Mouse (Mus musculus): ENCODE data around the gene Klc4. TPM values are rescaled to one million over a fixed set of nuclear protein-coding genes. Genes with fewer than 3 reads are reported as not detected.
A peak's percentile ranks its signal among the peaks of the same experiment; 100 is the strongest.

The Klc4 gene
- polyA plus RNA-seq, 1 experiment = 7.2 TPM

- Histone ChIP-seq H3K4me1 (ENCODE audit: control insufficient read depth, insufficient read depth, low read length) (no peaks in the 10 kb centered on the region), H3K4me3 (ENCODE audit: insufficient read depth, low read length) (no peak overlapping the region), H3K27ac (ENCODE audit: insufficient read depth, low read length) (no peak overlapping the region)
- no peak for TF ChIP-seq POLR2A (IDR thresholded peaks at IDR 0.05; ENCODE audit: low read depth, low read length)
- TF ChIP-seq CTCF (IDR thresholded peaks at IDR 0.05; ENCODE audit: borderline replicate concordance, insufficient read depth, low read length) = no peak
These were observed 15.5 kb upstream of the Klc4 start for GRCm38 (mm10) chr17:46661351-46661750.

- H3K4me1 ChIP-seq (ENCODE audit: control insufficient read depth, insufficient read depth, low read length) = no peaks in the 10 kb centered on the region; the same call in 1 of the 2 replicates
- no peak overlapping the region for H3K27ac ChIP-seq (ENCODE audit: insufficient read depth, low read length)
- no peak overlapping the region for H3K4me3 ChIP-seq (ENCODE audit: insufficient read depth, low read length)
- TF ChIP-seq CTCF (IDR thresholded peaks at IDR 0.05; ENCODE audit: borderline replicate concordance, insufficient read depth, low read length) = no peak
- TF ChIP-seq POLR2A (IDR thresholded peaks at IDR 0.05; ENCODE audit: low read depth, low read length) = no peak
These were observed 10.2 kb upstream of the Klc4 start for GRCm38 (mm10) chr17:46656054-46656453.

GRCm38 (mm10) chr17:46651755-46652547 is 6.1 kb upstream of the Klc4 start:
- Histone ChIP-seq H3K4me3 (ENCODE audit: insufficient read depth, low read length) (peak overlapping the region; percentile 44), H3K4me1 (ENCODE audit: control insufficient read depth, insufficient read depth, low read length) (peaks cover 2% of the 10 kb centered on the region), H3K27ac (ENCODE audit: insufficient read depth, low read length) (no peak overlapping the region)
- TF ChIP-seq POLR2A (IDR thresholded peaks at IDR 0.05; ENCODE audit: low read depth, low read length) (no peak), CTCF (IDR thresholded peaks at IDR 0.05; ENCODE audit: borderline replicate concordance, insufficient read depth, low read length) (no peak)

- Histone ChIP-seq H3K4me1 (ENCODE audit: control insufficient read depth, insufficient read depth, low read length) (peaks cover 4% of the 10 kb centered on the region), H3K27ac (ENCODE audit: insufficient read depth, low read length) (peak overlapping the region; percentile 90; the same call in 1 of the 2 replicates), H3K4me3 (ENCODE audit: insufficient read depth, low read length) (peak overlapping the region; percentile 44)
- TF ChIP-seq CTCF (IDR thresholded peaks at IDR 0.05; ENCODE audit: borderline replicate concordance, insufficient read depth, low read length) (no peak), POLR2A (IDR thresholded peaks at IDR 0.05; ENCODE audit: low read depth, low read length) (peak; percentile 41)
These were observed 5.5 kb upstream of the Klc4 start for GRCm38 (mm10) chr17:46651292-46651691.

- TF ChIP-seq POLR2A (IDR thresholded peaks at IDR 0.05; ENCODE audit: low read depth, low read length) (peak; percentile 89), CTCF (IDR thresholded peaks at IDR 0.05; ENCODE audit: borderline replicate concordance, insufficient read depth, low read length) (no peak)
- peak within 1 kb of the TSS; percentile 90 for H3K27ac ChIP-seq (ENCODE audit: insufficient read depth, low read length)
- peak within 1 kb of the TSS; percentile 44 for H3K4me3 ChIP-seq (ENCODE audit: insufficient read depth, low read length)
- peaks cover 4% of the 10 kb centered on the region for H3K4me1 ChIP-seq (ENCODE audit: control insufficient read depth, insufficient read depth, low read length)
These were observed 4.6 kb upstream of the Klc4 start, which contains the start of gene Cul7 for GRCm38 (mm10) chr17:46650232-46651031. Gene Cul7 (plus strand): TSS chr17:46650337.

- H3K4me1 ChIP-seq (ENCODE audit: control insufficient read depth, insufficient read depth, low read length) = peaks cover 4% of the 10 kb centered on the region
- TF ChIP-seq CTCF (IDR thresholded peaks at IDR 0.05; ENCODE audit: borderline replicate concordance, insufficient read depth, low read length) (no peak), POLR2A (IDR thresholded peaks at IDR 0.05; ENCODE audit: low read depth, low read length) (no peak; the same call in 1 of the 2 replicates)
- peak overlapping the region; percentile 19 for H3K4me3 ChIP-seq (ENCODE audit: insufficient read depth, low read length)
- peak overlapping the region; percentile 90 for H3K27ac ChIP-seq (ENCODE audit: insufficient read depth, low read length)
These were observed 4.0 kb upstream of the Klc4 start for GRCm38 (mm10) chr17:46649811-46650210.

GRCm38 (mm10) chr17:46648436-46648835 is 2.6 kb upstream of the Klc4 start:
- Histone ChIP-seq H3K27ac (ENCODE audit: insufficient read depth, low read length) (no peak overlapping the region), H3K4me3 (ENCODE audit: insufficient read depth, low read length) (no peak overlapping the region), H3K4me1 (ENCODE audit: control insufficient read depth, insufficient read depth, low read length) (peaks cover 8% of the 10 kb centered on the region)
- no peak for TF ChIP-seq CTCF (IDR thresholded peaks at IDR 0.05; ENCODE audit: borderline replicate concordance, insufficient read depth, low read length)
- TF ChIP-seq POLR2A (IDR thresholded peaks at IDR 0.05; ENCODE audit: low read depth, low read length) = no peak

GRCm38 (mm10) chr17:46647279-46647678 is 1.5 kb upstream of the Klc4 start:
- TF ChIP-seq CTCF (IDR thresholded peaks at IDR 0.05; ENCODE audit: borderline replicate concordance, insufficient read depth, low read length) = no peak
- TF ChIP-seq POLR2A (IDR thresholded peaks at IDR 0.05; ENCODE audit: low read depth, low read length) = no peak

GRCm38 (mm10) chr17:46646322-46646662 is 470 bp upstream of the Klc4 start:
- Histone ChIP-seq H3K27ac (ENCODE audit: insufficient read depth, low read length) (no peak overlapping the region), H3K4me3 (ENCODE audit: insufficient read depth, low read length) (peak overlapping the region; percentile 76), H3K4me1 (ENCODE audit: control insufficient read depth, insufficient read depth, low read length) (peaks cover 8% of the 10 kb centered on the region; the same call in 1 of the 2 replicates)
- TF ChIP-seq POLR2A (IDR thresholded peaks at IDR 0.05; ENCODE audit: low read depth, low read length) (no peak), CTCF (IDR thresholded peaks at IDR 0.05; ENCODE audit: borderline replicate concordance, insufficient read depth, low read length) (no peak)

More at GRCm38 (mm10) chr17:46647279-46647678, 1.5 kb upstream of the Klc4 start:
- Histone ChIP-seq H3K27ac (ENCODE audit: insufficient read depth, low read length) (no peak overlapping the region), H3K4me3 (ENCODE audit: insufficient read depth, low read length) (peak overlapping the region; percentile 76; the same call in 1 of the 2 replicates), H3K4me1 (ENCODE audit: control insufficient read depth, insufficient read depth, low read length) (peaks cover 8% of the 10 kb centered on the region)
